Mouse (Mus musculus) midbrain, embryonic 14.5 days (tissue): ENCODE measurements around the gene Vsx1. TPM values are rescaled to one million over a fixed set of nuclear protein-coding genes. Genes with fewer than 3 reads are reported as not detected.

Experiments used
- ATAC-seq: fragments of 200-750 bp; cut with Nextera tagmentation; 2 replicates; pipeline ENCODE4 v1.8.0; 2017; ENCODE audit warnings: moderate number of reproducible peaks, moderate library complexity; ENCODE audit not compliant: low FRiP score, low TSS enrichment
- DNase-seq: peaks from one replicate; pipeline ENCODE4 v3.0.0-alpha.2; 2015
- H3K27ac ChIP-seq: fragments of 300-500 bp; sonication (generic); replicated peaks from 2 replicates; pipeline ENCODE4 v1.5.1; 2014; ENCODE audit warnings: mild to moderate bottlenecking, low read depth, low read length, moderate library complexity
- H3K27me3 ChIP-seq: fragments of 300-500 bp; sonication (generic); 2 replicates; pipeline ENCODE4 v1.6.1; 2014; ENCODE audit warnings: low read length, control low read depth, mixed read lengths; ENCODE audit not compliant: control insufficient read depth, insufficient read depth
- H3K36me3 ChIP-seq: fragments of 300-500 bp; sonication (generic); 2 replicates; pipeline ENCODE4 v1.6.1; 2014; ENCODE audit warnings: low read length, control low read depth; ENCODE audit not compliant: control insufficient read depth, insufficient read depth
- H3K4me1 ChIP-seq: fragments of 300-500 bp; sonication (generic); 2 replicates; pipeline ENCODE4 v1.6.1; 2014; ENCODE audit warnings: mild to moderate bottlenecking, antibody characterized with exemption, low read length, control low read depth; ENCODE audit not compliant: control insufficient read depth, insufficient read depth
- H3K4me2 ChIP-seq: fragments of 300-500 bp; sonication (generic); 2 replicates; pipeline ENCODE4 v1.6.1; 2014; ENCODE audit warnings: mild to moderate bottlenecking, low read length, moderate library complexity
- H3K4me3 ChIP-seq: fragments of 300-500 bp; sonication (generic); replicated peaks from 2 replicates; pipeline ENCODE4 v1.5.1; 2014; ENCODE audit warnings: low read depth, low read length
- H3K9ac ChIP-seq: fragments of 300-500 bp; sonication (generic); replicated peaks from 2 replicates; pipeline ENCODE4 v1.6.1; 2014; ENCODE audit warnings: mild to moderate bottlenecking, low read length, moderate library complexity
- H3K9me3 ChIP-seq: fragments of 300-500 bp; sonication (generic); 2 replicates; pipeline ENCODE4 v1.6.1; 2016; ENCODE audit warnings: low read length, control low read depth, mixed read lengths; ENCODE audit not compliant: control insufficient read depth
- WGBS: fragments of 180-500 bp; shearing (Covaris S2); extraction: QIAGEN DNeasy Blood & Tissue Kit; methylation state at CpG from one replicate; pipeline ENCODE4 v1.1.7; 2014; 5-methylcytosine and 5-hydroxymethylcytosine counted together
- polyA plus RNA-seq: library from polyadenylated mRNA; unstranded; fragments of >200 nt; fragmentation: Nextera tagmentation; extraction: Ambion mirVana; gene quantifications from 2 replicates; pipeline ENCODE4 v1.2.1, GENCODE M21; 2014

The Vsx1 gene
- polyA plus RNA-seq, 1 experiment from 2014 or later, result not detected

DNA sequence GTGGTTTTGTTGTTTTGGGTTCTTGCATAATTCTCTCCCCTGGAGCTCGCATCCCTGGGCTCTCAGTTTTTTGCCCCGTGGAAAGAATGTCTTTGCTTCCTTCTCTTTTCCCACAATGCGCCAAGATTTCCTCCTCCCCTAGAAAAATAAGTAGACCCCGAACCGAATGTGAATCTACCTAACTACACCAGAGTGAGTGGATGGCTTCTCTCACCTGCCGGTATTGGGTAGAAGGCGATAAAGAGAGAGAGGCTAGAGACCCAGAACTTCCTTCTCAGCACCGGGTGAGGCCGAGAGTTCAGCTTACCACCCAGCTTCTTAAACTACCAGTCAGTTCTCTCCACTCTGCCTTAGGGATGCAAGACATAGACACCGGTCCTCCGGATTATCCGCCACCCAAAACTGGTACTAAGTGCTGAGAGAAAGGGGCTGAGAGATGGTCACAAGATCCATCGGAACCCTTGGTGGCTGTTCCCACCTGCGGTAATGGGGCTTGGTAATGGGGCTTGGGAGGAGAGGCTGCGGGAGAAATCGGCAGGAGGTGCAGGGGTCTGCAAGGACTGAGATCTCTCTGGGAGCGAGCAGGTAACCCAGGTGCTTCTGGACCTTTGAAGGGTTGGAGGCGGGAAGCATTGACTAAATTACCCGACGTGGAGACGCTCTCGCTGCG is 1.2 kb downstream of the Vsx1 start:
- Histone ChIP-seq H3K36me3 (no peaks in the 10 kb centered on the region), H3K4me3 (peak overlapping the region; percentile 35), H3K4me1 (0 out of 2 replicates have a peak, but pooled peaks cover 11% of the 10 kb centered on the region), H3K27me3 (peaks cover 51% of the 10 kb centered on the region), H3K4me2 (peak overlapping the region; percentile 66), H3K9me3 (no peaks in the 10 kb centered on the region), H3K27ac (no peak overlapping the region), H3K9ac (peak overlapping the region; percentile 38)
- 0 out of 2 replicates have a peak, but pooled peaks have one; percentile 7 for ATAC-seq
- 2% methylated on average over 23 of the region's 23 CpGs for whole genome bisulfite sequencing
- no peak for DNase-seq

DNA sequence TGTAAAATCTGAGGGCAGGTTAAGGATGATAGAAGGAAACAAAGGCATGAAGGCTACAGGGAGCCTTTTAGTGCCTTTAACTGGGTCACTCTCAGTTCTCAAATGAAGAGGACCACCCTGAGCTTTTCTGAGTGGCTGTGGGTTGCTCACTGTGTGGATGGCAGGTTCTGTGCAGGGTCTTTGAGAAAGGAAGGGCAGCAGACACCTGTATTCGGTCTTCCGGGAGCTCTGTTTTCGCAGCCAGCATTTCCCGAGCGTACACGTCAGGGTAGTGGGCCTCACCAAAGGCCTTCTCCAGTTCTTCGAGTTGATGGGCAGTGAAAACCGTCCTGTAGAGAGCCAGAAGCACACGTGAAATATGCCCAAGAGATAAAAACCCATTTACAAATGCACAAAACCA is 3.8 kb downstream of the Vsx1 start:
- H3K4me2 ChIP-seq, result no peak overlapping the region
- ATAC-seq (no peak), DNase-seq (no peak)
- H3K36me3 ChIP-seq, result no peaks in the 10 kb centered on the region
- H3K9me3 ChIP-seq, result no peaks in the 10 kb centered on the region
- H3K4me1 ChIP-seq, result 0 out of 2 replicates have a peak, but pooled peaks cover 11% of the 10 kb centered on the region
- H3K4me3 ChIP-seq, result no peak overlapping the region
- no peak overlapping the region for H3K9ac ChIP-seq
- H3K27me3 ChIP-seq, result peaks cover 42% of the 10 kb centered on the region
- H3K27ac ChIP-seq, result no peak overlapping the region
- WGBS, result 91% methylated on average over 9 of the region's 9 CpGs

DNA sequence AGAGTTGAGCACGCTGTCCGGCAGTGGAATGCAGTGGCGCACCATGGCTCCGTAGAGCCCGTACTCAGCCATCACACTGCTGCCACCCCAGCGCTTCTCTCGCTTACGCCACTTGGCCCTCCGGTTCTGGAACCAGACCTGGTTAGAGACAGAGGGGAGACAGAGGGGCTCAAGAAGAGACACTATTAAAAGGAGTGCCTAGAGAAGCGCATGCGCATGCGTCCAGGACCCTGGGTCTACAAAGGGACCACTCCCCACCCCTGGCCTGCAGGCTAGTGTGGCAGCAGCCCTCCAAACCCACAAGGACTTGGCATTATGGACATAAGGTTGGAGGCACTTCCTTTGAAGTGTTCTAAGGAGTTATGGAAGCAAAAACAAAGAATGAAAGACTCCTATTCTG is 4.7 kb downstream of the Vsx1 start:
- H3K9ac ChIP-seq, result no peak overlapping the region
- no peak overlapping the region for H3K4me3 ChIP-seq
- no peak overlapping the region for H3K4me2 ChIP-seq
- H3K27ac ChIP-seq, result no peak overlapping the region
- ATAC-seq (no peak), DNase-seq (no peak)
- H3K4me1 ChIP-seq, result 0 out of 2 replicates have a peak, but pooled peaks cover 11% of the 10 kb centered on the region
- peaks cover 33% of the 10 kb centered on the region for H3K27me3 ChIP-seq
- WGBS, result 88% methylated on average over 12 of the region's 12 CpGs
- H3K36me3 ChIP-seq, result no peaks in the 10 kb centered on the region
- no peaks in the 10 kb centered on the region for H3K9me3 ChIP-seq

DNA sequence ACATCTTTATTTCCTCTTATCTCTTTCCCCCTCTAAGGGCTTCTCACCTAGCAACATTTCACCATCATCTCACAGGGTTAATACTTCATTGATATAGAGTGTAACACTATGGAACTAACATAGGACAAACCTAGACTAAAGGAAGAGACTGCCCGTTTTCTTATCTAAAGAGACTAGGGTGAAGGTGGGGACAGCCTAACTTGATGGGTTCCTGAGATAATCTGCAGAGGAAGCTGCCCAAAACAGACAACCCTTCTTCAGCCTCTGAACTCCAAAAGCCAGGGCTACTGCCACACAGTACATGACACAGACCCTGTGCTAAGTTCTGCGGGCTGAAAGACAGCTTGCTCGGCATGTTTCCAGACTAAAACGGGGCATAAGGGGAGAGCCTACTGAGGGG is 7.6 kb downstream of the Vsx1 start:
- 75% methylated on average over 4 of the region's 4 CpGs for WGBS
- Histone ChIP-seq H3K36me3 (no peaks in the 10 kb centered on the region), H3K27me3 (peaks cover 5% of the 10 kb centered on the region; the same call in 1 of the 2 replicates), H3K4me3 (no peak overlapping the region), H3K4me2 (no peak overlapping the region), H3K4me1 (no peaks in the 10 kb centered on the region), H3K9ac (no peak overlapping the region), H3K9me3 (no peaks in the 10 kb centered on the region), H3K27ac (no peak overlapping the region)
- ATAC-seq (no peak), DNase-seq (no peak)

DNA sequence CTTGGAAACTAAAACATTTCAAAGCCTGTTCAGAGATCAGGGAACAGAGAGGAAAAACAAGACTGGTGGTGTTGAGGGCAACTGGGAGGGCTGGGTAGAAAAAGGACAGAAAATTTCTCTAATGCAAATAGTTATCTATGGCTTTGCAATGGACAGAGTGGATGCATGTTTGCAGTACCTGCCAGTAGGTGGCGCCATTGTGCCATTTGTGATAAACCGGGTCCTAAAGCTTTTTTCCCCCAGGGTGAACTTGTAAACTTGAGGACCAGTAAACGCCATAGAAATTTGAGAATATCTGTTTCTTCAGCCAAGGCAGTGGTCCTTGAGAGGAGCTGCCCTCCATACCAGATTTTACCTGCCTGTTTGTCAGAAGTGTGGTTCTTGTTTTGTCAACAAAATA is 10.8 kb downstream of the Vsx1 start:
- 0 out of 2 replicates have a peak, but pooled peaks cover 2% of the 10 kb centered on the region for H3K27me3 ChIP-seq
- H3K27ac ChIP-seq, result no peak overlapping the region
- under 1% methylated on average over 3 of the region's 3 CpGs for WGBS
- H3K4me1 ChIP-seq, result no peaks in the 10 kb centered on the region
- DNase-seq (peak; percentile 90), ATAC-seq (no peak)
- no peak overlapping the region for H3K9ac ChIP-seq
- H3K4me2 ChIP-seq, result no peak overlapping the region
- no peaks in the 10 kb centered on the region for H3K36me3 ChIP-seq
- H3K9me3 ChIP-seq, result no peaks in the 10 kb centered on the region
- H3K4me3 ChIP-seq, result no peak overlapping the region

DNA sequence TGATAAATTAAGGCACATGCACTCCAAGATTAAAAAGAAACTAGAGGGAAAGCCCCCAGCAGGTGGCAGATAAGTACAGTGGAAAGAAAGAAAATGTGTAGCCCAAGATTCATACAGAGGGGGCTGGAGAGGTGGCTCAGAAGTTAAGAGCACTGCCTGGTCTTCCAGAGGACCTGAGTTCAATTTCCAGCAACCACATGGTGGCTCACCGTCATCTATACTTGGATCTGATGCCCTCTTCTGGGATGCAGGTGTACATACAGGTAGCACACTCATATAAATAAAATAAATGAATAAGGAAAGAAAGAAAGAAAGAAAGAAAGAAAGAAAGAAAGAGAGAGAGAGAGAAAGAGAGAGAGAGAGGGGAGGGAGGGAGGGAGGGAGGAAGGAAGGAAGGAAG is 13.6 kb downstream of the Vsx1 start:
- H3K4me2 ChIP-seq, result no peak overlapping the region
- ATAC-seq (no peak), DNase-seq (no peak)
- H3K4me1 ChIP-seq, result no peaks in the 10 kb centered on the region
- no peak overlapping the region for H3K9ac ChIP-seq
- 32% methylated on average over 1 of the region's 1 CpGs for WGBS
- H3K4me3 ChIP-seq, result no peak overlapping the region
- no peaks in the 10 kb centered on the region for H3K36me3 ChIP-seq
- 0 out of 2 replicates have a peak, but pooled peaks cover 2% of the 10 kb centered on the region for H3K27me3 ChIP-seq
- no peak overlapping the region for H3K27ac ChIP-seq
- H3K9me3 ChIP-seq, result no peaks in the 10 kb centered on the region

DNA sequence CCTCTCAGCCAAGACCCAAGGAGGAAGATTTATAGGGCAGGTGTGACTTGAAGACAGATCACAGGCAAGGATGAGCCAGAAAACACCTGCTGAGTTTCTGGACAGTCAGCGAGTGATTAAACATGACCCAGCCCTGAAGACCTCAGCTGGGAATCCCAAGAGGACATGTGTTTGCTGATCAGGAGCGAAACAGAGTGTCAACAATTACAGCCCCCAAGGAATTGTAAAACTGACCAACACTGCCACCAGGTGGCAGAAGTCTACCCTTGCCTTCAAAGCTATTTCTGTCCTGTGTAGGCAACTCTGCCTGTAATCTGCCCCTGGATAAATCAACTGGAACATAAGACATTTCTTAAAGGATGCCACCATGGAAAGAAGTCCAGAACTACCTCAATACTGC is 14.3 kb downstream of the Vsx1 start:
- H3K9ac ChIP-seq, result no peak overlapping the region

DNA sequence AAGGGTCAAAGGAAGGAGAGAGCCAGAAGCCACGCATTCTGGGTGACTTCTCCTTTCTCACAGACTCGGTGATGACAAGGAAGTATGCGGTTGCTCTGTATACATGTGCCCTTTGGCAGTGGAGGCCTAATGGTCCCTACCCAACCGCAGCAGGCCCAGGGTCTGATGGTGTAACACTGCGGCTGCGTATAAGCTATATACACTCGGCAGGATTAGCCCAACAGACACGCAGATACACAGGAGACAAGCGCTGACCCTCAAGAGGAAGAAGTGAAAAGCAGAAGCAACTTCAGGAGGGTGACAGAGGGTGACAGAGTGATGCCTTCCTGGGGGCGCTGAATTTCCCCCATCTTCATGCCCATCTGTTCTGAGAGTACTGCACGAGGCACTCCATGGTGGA is 15.2 kb downstream of the Vsx1 start:
- no peak overlapping the region for H3K27ac ChIP-seq
- DNase-seq (no peak), ATAC-seq (no peak)
- 86% methylated on average over 11 of the region's 11 CpGs for WGBS
- H3K9me3 ChIP-seq, result no peaks in the 10 kb centered on the region
- H3K27me3 ChIP-seq, result 0 out of 2 replicates have a peak, but pooled peaks cover 2% of the 10 kb centered on the region
- no peak overlapping the region for H3K4me3 ChIP-seq
- no peak overlapping the region for H3K4me2 ChIP-seq
- no peaks in the 10 kb centered on the region for H3K4me1 ChIP-seq
- no peak overlapping the region for H3K9ac ChIP-seq
- H3K36me3 ChIP-seq, result no peaks in the 10 kb centered on the region

More for the DNA sequence above, 14.3 kb downstream of the Vsx1 start:
- ATAC-seq, result peak; percentile 65
- H3K27ac ChIP-seq, result no peak overlapping the region
- DNase-seq, result peak; percentile 89
- no peaks in the 10 kb centered on the region for H3K4me1 ChIP-seq
- no peak overlapping the region for H3K4me2 ChIP-seq
- WGBS, result 5% methylated on average over 2 of the region's 2 CpGs
- H3K27me3 ChIP-seq, result 0 out of 2 replicates have a peak, but pooled peaks cover 2% of the 10 kb centered on the region
- no peaks in the 10 kb centered on the region for H3K9me3 ChIP-seq
- H3K36me3 ChIP-seq, result no peaks in the 10 kb centered on the region
- H3K4me3 ChIP-seq, result no peak overlapping the region
